Mouse (Mus musculus): ENCODE data around the gene Atad1.
A peak's percentile ranks its signal among the peaks of the same experiment; 100 is the strongest.
"Not testable (repeated sequence)": the region's sequence is repeated elsewhere in the genome, so short reads cannot be mapped to it uniquely, and the experiment has no call there.

Atad1 gene

GRCm38 (mm10) chr19:32749425-32749824 is 9.8 kb upstream of the Atad1 start:
- DNase-seq (ENCODE audit: low spot score in 2 of 2), result no peak

DNA sequence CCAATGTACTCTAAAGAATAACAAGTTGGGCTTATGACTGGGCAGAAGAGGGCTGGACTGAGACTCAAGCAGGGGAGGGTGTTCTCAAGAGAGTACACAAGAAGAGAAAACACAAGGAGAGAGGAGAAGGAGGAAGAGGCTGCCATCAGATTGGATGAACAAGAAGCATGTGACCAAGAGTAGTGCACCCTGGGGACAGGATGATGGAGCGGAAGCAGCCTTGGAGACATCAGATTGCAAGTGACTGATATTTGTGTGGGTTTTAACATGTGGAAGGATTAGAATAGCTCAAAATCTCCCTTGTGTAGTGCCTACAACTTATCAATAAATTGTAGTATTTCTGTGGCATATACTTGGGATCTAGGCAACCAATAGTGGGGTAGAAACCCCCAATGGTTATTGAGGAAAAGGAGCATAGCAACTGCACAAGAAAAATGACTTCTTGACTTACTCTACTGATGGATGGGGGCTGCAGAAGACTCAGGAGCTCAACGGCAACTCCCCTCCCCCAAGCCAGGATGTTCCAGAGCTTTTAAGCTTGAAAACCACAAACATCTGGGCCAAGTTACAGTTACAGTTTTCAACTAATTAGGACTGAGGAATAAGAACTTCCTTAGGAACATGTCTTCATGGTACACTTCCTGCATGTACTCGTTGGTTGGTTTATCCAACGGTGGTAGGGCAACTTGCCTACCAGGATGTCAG is 1.2 kb upstream of the Atad1 start:
- DNase-seq (ENCODE audit: low spot score in 2 of 2), result no peak

GRCm38 (mm10) chr19:32737844-32738243 is 1.7 kb downstream of the Atad1 start:
- DNase-seq (ENCODE audit: low spot score in 2 of 2), result no peak

- no peak for DNase-seq (ENCODE audit: low spot score in 2 of 2)
These were observed 6.7 kb downstream of the Atad1 start for GRCm38 (mm10) chr19:32732922-32733321.

- DNase-seq (ENCODE audit: low spot score in 2 of 2), result no peak
These were observed 9.8 kb downstream of the Atad1 start for GRCm38 (mm10) chr19:32729785-32730184.

- no peak for DNase-seq (ENCODE audit: low spot score in 2 of 2)
These were observed 12.9 kb downstream of the Atad1 start for GRCm38 (mm10) chr19:32726451-32727325.

GRCm38 (mm10) chr19:32723817-32724216 is 15.8 kb downstream of the Atad1 start:
- DNase-seq (ENCODE audit: low spot score in 2 of 2), result no peak

DNA sequence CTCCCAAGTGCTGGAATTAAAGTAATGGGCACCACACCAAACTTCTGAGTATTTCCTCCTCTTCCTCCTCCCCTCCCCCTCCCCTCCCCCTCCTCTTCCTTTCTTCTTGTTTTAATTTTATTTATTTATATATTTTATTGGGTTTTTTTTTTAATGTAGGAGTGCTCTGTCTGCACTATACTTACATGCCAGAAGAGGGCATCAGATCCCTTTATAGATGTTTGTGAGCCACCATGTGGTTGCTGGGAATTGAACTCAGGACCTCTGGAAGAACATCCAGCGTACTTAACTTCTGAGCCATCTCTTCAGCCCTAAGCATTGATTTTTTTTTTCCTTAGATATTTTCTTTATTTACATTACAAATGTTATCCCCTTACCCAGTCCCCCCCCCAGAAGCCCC is 19.3 kb downstream of the Atad1 start:
- no peak for DNase-seq (ENCODE audit: low spot score in 2 of 2)

DNA sequence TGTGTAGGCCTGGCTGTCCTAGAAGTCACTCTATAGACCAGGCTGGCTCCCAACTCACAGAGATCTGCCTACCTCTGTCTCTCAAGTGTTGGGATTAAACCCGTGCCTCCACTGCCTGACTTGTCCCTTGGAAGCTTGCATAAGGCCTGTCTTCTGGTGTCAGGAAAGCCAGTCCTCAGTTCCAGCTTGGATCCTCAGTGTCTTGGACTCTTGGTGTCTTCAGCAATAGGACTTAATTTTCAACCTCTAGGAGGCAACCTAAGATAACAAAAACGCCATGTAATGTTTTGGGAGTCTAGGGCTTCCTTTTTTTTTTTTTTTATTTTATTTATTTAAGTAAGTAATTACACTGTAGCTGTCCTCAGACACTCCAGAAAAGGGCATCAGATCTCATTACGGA is 22.0 kb downstream of the Atad1 start:
- no peak for DNase-seq (ENCODE audit: low spot score in 2 of 2)

DNA sequence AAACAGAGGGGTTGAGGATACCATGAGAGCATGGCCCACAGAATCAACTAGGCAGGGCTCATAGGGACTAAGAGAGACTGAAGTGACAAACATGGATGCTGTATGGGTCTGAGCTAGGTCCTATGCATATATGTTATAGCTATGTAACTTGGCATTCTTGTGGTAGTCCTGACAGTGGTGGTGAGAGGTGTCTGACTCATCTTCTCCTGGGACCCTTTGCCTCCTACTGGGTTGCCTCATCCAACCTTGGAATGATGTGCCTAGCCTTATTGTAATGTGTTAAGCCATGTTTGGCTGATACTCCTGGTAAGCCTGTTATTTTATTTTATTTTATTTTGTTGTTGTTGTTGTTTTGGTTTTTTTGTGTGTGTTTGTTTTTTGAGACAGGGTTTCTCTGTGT is 23.9 kb downstream of the Atad1 start:
- no peak for DNase-seq (ENCODE audit: low spot score in 2 of 2)

DNA sequence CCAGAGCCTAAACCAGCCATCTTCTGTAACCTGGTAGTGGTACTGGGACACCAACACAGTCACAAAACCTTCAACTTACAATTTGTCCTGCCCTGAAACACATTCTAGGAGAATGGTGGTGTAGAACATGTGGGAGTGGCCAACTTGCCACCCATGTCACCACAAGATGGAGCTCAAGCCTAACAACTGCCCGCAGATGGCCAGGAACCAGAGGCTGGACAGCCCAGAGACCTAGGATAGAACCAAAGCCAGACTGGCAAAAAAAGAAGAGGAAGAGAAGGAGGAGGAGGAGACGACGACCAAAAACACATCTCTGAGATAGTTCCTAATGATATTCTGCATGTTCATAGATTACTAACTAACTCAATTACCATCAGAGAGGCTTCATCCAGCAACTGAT is 24.4 kb downstream of the Atad1 start:
- peak; percentile 38 to 55 for DNase-seq (ENCODE audit: low spot score in 2 of 2)

GRCm38 (mm10) chr19:32713471-32713870 is 26.1 kb downstream of the Atad1 start:
- no peak for DNase-seq (ENCODE audit: low spot score in 2 of 2)

GRCm38 (mm10) chr19:32712588-32713042 is 27.0 kb downstream of the Atad1 start:
- peak; percentile 62 to 73 for DNase-seq (ENCODE audit: low spot score in 2 of 2)

- peak; percentile 84 to 87 for DNase-seq (ENCODE audit: low spot score in 2 of 2)
These were observed 27.6 kb downstream of the Atad1 start for GRCm38 (mm10) chr19:32711761-32712541.

- no peak for DNase-seq (ENCODE audit: low spot score in 2 of 2)
These were observed 29.3 kb downstream of the Atad1 start for GRCm38 (mm10) chr19:32710288-32710687.

- no peak for DNase-seq (ENCODE audit: low spot score in 2 of 2)
These were observed 30.6 kb downstream of the Atad1 start for GRCm38 (mm10) chr19:32708996-32709395.

DNA sequence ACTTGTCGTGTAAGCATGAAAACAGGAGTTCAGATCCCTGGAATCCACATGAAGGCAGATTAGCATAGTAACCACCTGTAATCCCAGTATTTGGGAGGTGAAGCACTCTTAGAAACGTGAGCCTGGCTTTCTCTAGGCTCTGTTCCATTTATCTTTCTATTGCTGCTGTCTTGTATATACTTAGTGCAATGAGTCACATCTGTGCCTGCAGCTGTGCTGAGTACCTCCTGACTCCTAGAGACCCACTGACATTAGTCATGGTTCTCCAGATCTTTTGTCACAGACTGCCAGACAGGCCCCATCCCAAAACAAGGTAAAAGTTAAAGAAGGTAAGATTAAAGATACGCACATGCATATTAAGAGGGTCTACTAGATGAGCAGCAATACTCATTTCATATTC is 37.4 kb downstream of the Atad1 start:
- DNase-seq (ENCODE audit: low spot score in 2 of 2), result no peak

DNA sequence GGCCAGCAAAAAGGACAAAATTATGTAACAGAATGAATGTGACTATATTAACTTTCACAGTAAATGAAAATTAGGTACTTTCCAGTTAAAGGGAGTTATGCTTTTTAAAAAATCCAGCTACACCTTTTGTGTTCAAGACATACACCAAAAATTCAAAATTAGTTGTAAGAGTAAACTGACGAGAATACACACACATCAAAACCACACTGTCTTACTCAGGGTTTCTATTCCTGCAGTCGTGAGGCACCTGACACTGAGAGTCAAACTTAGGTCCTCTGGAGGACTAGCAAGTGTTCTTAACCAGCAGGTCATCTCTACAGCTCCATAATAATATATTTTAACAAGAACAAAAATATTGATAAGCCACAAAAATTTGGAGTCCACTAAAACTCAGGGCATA is 42.9 kb downstream of the Atad1 start:
- DNase-seq (ENCODE audit: low spot score in 2 of 2), result no peak

DNA sequence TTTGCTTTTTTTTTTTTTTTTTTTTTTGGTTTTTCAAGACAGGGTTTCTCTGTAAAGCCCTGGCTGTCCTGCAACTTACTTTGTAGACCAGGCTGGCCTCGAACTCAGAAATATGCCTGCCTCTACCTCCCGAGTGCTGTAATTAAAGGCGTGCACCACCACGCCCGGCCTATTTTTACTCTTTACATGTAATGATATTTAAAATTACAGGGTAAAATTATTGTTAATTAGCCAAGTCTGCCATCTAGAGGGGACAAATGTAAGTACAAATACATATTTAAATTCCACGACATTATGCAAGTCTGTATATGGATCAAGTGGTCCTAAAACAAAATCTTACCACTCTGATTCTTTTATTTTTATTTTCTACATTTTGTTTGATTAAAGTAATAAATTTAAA is 49.9 kb downstream of the Atad1 start:
- DNase-seq (ENCODE audit: low spot score in 2 of 2), result no peak

- DNase-seq (ENCODE audit: low spot score in 2 of 2), result not testable (repeated sequence)
These were observed 51.4 kb downstream of the Atad1 start for GRCm38 (mm10) chr19:32688227-32688626.

DNA sequence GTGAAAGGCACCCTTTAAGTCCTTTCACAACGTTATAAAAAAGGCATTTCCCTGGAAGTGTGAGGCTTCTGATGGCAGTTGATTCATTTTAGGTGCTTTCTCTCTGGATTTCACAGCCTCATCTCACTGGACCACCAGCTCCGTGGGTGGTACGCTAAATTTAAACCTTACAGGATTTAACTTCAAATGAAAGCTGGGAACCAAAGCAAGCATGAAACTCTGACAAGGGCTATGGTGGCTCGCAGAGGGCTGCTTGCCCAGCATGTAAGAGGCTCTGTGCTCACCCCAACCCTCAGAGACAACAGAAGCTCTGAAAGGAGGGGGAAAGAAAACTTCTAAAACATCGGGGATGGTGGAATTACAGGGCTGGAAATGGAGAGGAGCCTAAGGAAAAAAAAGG is 51.9 kb downstream of the Atad1 start:
- no peak for DNase-seq (ENCODE audit: low spot score in 2 of 2)

DNA sequence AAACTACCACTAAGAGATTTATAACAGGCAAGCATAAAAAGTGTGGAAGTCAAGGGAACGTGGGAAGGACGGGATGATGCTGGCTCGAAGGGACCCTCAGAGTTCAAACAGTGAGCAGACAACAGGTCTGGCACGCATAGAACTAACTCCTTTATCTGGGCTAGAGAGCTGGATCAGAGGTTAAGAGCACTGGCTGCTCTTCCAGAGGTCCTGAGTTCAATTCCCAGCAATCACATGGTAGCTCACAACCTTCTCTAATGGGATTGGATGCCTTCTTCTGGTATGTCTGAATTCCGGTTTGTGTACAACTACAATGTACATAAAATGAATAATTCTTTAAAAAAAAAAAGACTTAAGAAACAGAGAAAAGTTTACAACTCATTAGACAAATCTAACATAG is 56.5 kb downstream of the Atad1 start:
- no peak for DNase-seq (ENCODE audit: low spot score in 2 of 2)

All from spleen, postnatal 14 days (tissue).